Mouse (Mus musculus): ENCODE measurements at regions not wholly inside any gene's neighbourhood (a gene's known extent, or its start where the extent isn't known, plus 50 kb on each side); places are given as distances from the start of the nearest gene placed in this dataset.
A peak's percentile ranks its signal among the peaks of the same experiment; 100 is the strongest.

DNA sequence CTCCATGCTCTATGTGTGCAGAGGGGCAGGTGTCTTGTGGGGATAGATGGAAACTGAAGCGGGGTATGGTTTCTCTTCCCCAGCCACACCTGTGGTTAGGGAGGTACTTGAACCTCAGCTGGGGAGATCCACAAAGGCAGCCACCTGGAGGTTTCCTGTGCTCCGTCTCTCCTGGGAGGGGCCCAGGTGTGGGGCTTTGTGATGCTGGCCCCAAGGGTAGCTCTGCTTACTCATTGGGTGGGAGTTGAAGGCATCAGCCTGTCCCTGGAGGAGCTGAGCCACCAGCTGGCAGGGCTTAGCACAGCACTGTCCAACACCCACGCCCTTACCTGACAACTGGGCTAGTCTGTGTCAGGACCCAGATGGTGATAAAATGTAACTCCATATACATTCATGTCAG lies 81.4 kb downstream of the Lhx2 start:
- ATAC-seq (replicated peaks; ENCODE audit: poor library complexity, severe bottlenecking) = no peak

GRCm38 (mm10) chr2:38422406-38422805 lies 83.3 kb downstream of the Lhx2 start:
- ATAC-seq (replicated peaks; ENCODE audit: poor library complexity, severe bottlenecking) = no peak

DNA sequence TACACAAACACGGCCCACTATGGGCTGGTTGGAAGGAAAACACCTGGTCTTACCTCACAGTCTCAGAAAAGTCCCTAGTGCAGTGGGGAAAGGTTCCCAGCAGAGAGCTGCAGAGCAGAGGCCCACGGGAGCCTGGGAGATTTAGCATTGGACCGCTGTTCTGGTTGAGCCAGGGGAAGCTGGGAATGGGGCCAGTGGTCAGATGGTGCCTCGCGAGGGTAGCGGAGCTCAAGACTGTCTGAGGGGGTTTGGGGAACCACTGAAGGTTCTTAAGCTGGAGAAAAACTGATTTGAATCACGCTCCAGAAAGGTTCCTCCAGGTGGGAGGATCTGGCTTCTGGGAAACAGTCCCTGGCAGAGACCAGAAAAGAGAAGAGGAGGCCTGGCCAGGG lies 84.8 kb downstream of the Lhx2 start:
- no peak for ATAC-seq (replicated peaks; ENCODE audit: poor library complexity, severe bottlenecking)

- no peak for ATAC-seq (replicated peaks; ENCODE audit: poor library complexity, severe bottlenecking)
Measured at GRCm38 (mm10) chr2:38424278-38424931, 85.3 kb downstream of the Lhx2 start.

DNA sequence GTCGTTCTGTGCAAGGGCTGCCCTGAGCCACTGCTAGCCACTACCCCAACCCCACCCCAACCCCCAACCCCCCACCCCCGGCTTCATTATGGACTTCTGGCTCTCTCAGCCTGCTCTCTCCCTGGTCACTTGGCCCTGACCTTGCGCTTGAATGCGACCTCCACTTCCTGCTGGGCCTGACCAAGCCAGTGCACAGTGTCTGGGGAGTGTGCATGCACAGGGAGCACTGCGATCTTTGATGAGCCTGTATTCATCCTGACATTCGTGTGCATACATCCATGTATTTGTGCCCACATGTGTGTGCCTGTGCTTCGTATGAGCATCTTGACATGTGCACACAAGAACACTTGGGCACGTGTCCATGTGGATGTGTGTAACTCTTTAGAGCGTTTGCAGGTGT lies 85.9 kb downstream of the Lhx2 start:
- ATAC-seq (replicated peaks; ENCODE audit: poor library complexity, severe bottlenecking) = no peak

DNA sequence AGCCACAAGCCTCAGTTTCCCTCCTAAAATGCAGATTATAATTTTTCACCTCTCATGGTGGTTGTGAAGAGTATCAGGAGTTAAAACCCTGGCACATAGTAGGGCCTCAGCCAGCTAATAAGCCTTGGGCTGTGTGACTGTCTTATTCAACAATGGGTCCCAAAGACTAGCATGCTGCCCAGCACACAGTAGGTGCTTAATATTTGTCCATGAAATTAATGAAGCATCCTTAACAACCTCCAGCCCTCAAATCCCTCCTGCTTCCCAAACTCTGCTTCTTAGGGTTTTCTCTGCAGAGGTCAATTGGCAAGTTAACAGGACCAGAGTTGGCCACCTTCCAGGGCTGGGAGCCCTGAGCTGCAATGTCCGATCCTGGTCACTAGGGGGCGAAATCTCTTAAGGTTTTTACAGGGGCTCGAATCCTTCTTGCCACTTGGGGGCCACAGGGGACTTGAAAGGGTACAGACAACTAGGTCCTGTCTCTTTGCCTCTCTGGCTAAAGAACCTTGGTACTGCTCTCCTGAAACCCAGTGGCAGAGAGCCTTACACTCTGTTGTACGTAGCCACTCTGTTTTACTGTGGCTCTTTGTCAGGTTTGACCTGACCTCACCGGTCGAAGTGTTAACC lies 81.6 kb upstream of the Nek6 start:
- peak; percentile 73 for ATAC-seq (replicated peaks; ENCODE audit: poor library complexity, severe bottlenecking)

DNA sequence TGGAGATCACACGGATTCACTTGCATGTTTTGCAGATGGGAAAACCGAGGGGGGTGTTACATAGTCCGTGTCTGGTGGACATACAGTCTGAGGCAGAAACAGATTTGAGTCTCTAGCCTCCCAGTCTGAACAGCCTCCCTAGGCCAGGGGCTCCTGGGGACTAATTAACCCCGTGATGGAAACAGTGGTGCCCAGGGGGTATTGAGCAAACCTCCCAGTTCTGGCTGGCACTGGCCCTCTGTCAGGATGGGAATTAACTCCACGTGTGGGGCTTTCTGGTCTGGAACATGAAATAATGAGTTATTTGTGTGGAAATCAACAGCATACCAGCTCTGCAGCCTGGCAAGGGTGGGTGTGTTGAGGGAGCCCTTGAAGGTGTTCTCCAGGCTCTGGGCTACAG lies 79.9 kb upstream of the Nek6 start:
- ATAC-seq (replicated peaks; ENCODE audit: poor library complexity, severe bottlenecking) = no peak

DNA sequence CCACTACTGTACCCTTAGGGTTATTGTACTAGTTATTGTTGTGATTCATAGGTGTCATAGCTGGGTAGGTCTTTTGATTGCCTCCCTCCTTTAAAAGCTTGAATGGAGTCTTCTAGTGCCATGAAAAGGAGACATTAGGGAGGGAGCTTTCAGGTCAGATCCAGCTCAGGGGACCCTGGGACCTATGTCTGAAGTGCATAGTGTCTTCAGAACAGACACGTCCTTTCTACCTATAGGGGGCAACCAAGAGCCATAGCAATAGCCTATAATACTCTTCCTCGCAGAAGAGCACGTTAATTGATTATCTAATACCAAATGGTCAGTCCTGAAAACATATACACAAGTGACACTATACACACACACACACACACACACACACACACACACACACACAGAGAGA lies 77.7 kb upstream of the Nek6 start:
- ATAC-seq (replicated peaks; ENCODE audit: poor library complexity, severe bottlenecking) = peak; percentile 68

- ATAC-seq (replicated peaks; ENCODE audit: poor library complexity, severe bottlenecking) = no peak
Measured at GRCm38 (mm10) chr2:38436701-38437100, 74.7 kb upstream of the Nek6 start.

DNA sequence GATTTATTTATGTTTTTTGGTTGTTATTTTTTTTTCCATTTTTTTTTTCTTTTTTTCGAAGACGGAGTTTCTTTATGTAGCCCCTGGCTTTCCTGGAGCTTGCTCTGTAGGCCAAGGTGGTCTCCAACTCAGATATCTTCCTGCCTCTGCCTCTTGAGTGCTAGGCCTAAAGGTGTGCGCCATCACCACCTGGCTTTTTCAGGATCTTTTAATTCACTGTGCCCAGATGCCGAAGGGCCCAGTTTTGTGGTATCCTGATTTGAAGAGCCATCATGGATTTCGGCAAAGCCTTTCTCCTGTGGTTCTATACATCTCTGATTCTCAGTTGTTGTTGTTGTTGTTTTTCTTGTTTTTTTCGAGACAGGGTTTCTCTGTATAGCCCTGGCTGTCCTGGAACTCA lies 72.3 kb upstream of the Nek6 start:
- no peak for ATAC-seq (replicated peaks; ENCODE audit: poor library complexity, severe bottlenecking)

DNA sequence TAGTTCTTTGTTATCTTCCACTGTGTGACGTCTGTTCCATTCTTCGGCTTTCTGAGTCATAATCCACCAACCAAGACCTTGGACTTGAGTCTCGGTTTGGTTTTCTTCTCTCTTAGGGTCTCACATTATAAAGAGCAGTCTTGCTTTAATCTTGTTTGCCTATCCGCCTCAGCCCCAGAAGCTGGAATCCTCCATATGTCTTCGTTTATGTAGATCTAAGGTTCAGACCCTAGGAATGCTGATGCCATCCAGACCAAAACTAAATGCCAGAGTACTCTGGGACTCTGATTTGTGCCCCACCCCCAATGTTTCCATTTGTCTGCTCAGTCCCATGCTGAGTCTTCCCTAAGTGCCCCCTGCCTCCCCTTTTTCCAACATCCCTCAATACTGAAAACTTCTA lies 71.5 kb upstream of the Nek6 start:
- ATAC-seq (replicated peaks; ENCODE audit: poor library complexity, severe bottlenecking) = no peak

DNA sequence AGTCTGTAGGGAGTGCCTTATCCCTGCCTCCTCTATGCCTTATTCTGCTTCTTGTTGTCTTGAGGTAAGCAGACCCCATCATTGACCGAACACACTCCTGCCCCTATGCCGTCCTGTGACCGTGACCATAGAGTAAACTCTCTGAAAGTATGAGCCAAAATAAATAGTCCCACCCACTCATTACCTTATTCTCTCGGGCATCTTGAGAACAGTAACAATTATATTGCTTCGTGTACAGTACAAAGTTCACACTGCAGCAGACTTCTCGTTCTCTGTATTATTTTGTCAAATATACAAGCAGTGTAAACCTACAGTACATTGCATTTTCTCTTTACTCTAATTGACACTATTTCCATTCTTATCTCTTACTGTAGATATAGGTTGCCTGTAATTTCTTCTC lies 62.4 kb upstream of the Nek6 start:
- ATAC-seq (replicated peaks; ENCODE audit: poor library complexity, severe bottlenecking) = no peak

- peak; percentile 72 for ATAC-seq (replicated peaks; ENCODE audit: poor library complexity, severe bottlenecking)
Measured at GRCm38 (mm10) chr2:38456571-38456970, 54.9 kb upstream of the Nek6 start.

DNA sequence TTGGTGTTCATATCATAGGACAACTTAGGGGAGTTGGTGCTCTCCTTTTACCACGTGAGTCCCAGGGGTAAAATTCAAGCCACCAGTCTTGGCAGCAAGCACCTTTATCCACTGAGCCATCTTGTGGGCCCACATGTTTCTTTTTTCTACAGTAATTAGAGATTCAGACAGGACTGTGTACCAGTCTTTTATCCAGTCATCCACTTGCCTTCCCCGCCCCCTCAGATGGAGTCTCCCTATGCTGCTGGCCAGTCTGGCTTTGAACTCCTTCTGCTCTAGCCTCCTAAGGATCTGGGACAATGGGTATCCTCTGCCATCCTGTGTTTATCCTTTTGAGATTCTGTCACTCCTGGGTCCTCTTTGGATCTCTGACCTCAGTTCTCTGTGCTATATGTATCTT lies 51.1 kb upstream of the Nek6 start:
- no peak for ATAC-seq (replicated peaks; ENCODE audit: poor library complexity, severe bottlenecking)

- ATAC-seq (replicated peaks; ENCODE audit: poor library complexity, severe bottlenecking) = peak; percentile 41
Measured at GRCm38 (mm10) chr2:38460825-38461540, 50.5 kb upstream of the Nek6 start.
